Mouse (Mus musculus): Measurements from ENCODE around the gene Cfap206.

Cfap206 gene

DNA sequence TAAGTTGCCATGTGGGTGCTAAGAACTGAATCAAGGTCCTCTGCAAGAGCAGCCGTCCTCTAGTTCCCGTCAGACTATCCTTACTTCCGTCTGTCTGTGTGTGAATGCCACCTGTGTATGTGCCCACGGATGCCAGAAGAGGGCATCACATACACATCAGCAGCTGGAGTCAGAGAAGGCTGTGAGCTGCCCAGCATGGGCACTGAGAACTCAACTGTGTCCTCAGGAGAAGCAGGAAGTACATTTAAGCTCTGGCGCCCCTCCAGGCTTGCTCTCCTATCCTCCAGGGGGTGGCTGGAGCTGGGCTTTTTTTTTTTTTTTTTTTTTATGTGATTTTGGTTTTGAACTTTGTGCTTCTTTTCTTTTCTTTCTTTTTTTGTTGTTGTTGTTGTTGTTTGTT is 49.5 kb downstream of the Cfap206 start:
- no peak for DNase-seq (ENCODE audit: low read depth in 1 of 2, low spot score in 2 of 2)

GRCm38 (mm10) chr4:34673721-34674120 is 56.3 kb downstream of the Cfap206 start:
- no peak for DNase-seq (ENCODE audit: low read depth in 1 of 2, low spot score in 2 of 2)

DNA sequence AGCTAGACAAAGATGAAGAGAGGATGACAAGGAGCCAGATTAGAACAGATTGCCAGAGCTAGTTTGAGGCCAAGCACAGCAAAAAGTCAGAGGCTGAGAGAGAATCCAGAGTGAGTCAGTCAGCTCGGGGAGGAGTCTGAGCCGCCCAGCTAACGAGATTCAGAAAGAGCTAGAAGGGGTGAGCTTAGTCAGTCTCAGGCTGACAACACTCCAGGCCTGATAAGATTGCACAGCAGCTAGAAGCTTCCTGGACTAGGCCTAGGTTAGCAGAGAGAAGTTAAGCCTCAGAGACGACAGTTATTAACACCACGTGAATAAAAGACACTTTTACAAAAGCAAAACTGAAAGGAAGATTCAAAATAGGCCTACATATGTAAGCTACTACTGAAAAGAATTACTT is 62.1 kb downstream of the Cfap206 start:
- no peak for DNase-seq (ENCODE audit: low read depth in 1 of 2, low spot score in 2 of 2)

DNA sequence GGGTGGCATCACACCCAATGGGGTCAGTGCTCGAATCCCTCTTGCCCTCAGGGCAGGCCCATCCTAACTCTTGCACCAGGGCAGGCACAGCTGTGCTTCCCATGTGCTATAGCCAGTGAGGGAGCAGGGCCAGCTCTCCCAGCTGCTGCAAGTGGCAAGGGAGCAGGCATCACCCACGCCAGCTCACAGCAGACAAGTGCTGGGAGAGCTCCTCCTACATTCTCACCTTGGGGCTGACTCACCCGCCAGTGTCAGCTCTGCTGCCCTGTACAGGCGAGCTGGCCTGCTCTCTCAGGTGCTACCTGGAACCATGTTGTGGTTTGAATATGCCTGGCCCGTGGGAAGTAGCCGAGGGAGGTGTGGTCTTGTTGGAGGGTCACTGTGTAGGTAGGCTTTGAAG is 68.1 kb downstream of the Cfap206 start:
- no peak for DNase-seq (ENCODE audit: low read depth in 1 of 2, low spot score in 2 of 2)

DNA sequence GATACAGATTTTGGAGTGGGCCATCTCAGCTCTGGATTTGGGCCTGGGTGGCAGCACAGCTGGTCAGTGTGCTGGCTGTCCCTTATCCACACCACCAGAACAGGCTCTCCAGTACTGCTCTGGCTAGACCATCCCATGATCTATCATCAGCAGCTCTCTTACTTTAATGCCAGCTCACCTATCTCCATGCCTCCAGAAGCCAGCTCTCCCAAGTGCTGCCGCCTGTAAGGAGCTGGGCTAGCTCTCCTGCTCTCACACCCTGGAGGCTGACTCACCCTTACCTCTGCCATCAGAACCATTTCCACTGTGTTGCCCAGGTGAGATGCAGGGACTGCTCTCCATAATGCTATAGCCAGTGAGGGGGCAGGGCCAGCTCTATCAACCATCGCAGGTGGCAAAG is 68.5 kb downstream of the Cfap206 start:
- DNase-seq (ENCODE audit: low read depth in 1 of 2, low spot score in 2 of 2), result no peak

- DNase-seq (ENCODE audit: low read depth in 1 of 2, low spot score in 2 of 2), result no peak
Observed at GRCm38 (mm10) chr4:34659012-34659411, 71.0 kb downstream of the Cfap206 start.

DNA sequence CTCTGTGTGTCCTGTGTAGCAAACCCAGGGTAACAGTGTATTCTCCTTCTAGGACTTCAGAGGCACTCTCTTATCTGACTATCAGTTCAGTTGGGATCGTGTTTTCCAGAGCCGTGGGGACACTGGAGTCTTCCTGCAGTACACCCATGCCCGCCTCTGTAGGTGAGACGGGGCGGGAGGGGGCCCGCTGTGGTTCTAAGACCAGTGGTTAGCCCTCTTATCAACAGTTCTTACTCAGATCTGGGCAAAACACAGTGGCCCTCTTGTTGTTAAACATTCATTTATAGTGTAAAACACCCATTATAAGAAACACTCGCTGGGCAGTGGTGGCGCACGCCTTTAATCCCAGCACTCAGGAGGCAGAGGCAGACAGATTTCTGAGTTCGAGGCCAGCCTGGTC is 73.9 kb downstream of the Cfap206 start:
- DNase-seq (ENCODE audit: low read depth in 1 of 2, low spot score in 2 of 2), result no peak

- no peak for DNase-seq (ENCODE audit: low read depth in 1 of 2, low spot score in 2 of 2)
Observed at GRCm38 (mm10) chr4:34653179-34653578, 76.8 kb downstream of the Cfap206 start.

GRCm38 (mm10) chr4:34644779-34645178 is 85.2 kb downstream of the Cfap206 start:
- DNase-seq (ENCODE audit: low read depth in 1 of 2, low spot score in 2 of 2), result no peak

- no peak for DNase-seq (ENCODE audit: low read depth in 1 of 2, low spot score in 2 of 2)
Observed at GRCm38 (mm10) chr4:34640731-34641130, 89.3 kb downstream of the Cfap206 start.

DNA sequence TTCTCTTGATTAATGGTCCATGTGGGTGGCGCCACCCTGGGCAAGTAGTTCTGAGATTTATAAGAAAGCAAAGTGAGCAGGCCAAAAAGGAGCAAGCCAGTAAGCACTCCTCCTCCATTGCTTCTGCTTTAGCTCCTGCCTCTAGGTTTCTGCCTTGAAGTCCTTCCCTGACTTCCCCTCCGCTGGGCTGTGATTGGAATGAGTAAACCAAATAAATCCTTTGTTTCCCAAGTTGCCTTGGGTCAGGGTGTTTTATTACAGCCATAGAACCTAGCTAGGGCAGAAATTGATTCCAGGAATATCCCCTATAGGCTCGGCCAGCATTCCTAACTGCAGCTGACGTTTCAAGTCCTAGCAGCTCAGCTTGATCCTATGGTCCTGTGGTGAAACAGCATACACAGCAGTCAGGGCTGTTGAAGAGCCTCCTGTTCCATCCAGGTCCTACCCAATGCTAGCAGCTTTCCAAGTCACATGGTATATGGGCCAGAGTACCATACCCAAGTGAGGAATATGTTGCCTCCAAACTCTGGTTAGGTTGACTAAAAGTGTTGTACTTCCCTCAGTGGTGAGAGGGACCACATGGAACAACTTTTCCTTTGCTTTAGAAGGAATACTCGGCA is 90.2 kb downstream of the Cfap206 start:
- DNase-seq (ENCODE audit: low read depth in 1 of 2, low spot score in 2 of 2), result no peak

All from monocyte, adult 2 months (primary cell).